Mouse (Mus musculus) G1E (cell line): ENCODE measurements at regions not wholly inside any gene's neighbourhood (a gene's known extent, or its start where the extent isn't known, plus 50 kb on each side); places are given as distances from the start of the nearest gene placed in this dataset.

Source experiments
- CTCF ChIP-seq: IDR thresholded peaks from 2 replicates; pipeline ENCODE4 v1.5.1; 2012; ENCODE audit warnings: low read depth, low read length, inconsistent platforms, mixed read lengths
- GATA1 ChIP-seq: IDR thresholded peaks from 2 replicates; pipeline ENCODE4 v1.6.1; 2012; ENCODE audit warnings: borderline replicate concordance, low read length, inconsistent platforms, mixed read lengths

DNA sequence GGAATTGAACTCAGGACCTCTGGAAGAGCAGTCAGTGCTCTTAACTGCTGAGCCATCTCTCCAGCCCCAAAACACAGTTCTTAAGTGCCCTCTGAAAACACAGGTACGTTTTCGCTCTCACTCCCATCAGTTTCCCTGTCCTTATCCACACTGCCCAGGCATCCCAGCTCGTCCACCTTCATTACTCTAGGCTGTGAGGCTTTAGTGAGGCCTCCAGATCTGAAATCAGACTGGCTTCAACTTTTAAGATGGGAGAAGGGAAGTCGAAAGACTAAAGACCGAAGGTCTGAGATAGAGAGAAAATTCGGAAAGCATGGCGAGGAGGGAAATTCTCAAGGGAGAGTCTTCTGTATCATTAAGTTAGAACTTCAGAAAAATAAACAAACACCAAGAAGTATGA, 54.8 kb upstream of the Tet2 start:
- TF ChIP-seq CTCF (no peak), GATA1 (no peak)
